Mouse (Mus musculus): ENCODE measurements around the gene Stard3. TPM values are rescaled to one million over a fixed set of nuclear protein-coding genes. Genes with fewer than 3 reads are reported as not detected.

Gene Stard3
- polyA plus RNA-seq, 1 experiment from 2014 or later = 45.7 TPM

DNA sequence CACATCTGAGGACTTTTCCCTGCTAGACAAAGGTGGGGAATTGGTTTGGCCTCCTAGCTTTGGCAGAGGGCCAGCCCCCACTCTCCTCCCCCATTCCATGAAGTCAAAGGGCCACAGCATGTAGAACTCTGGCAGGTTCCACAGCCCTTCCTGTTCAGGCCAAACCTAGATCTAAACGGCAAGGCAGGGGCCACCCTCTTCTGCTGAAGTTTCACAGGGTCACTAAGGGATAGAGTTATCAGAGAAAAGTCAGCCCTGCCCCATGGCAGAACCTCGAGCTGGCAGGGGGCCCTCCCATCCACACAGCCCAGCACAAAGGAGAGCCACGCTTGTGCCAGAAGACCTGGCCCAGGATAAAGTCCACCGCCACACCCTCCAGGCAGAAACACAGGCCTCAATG, 36.9 kb downstream of the Stard3 start:
- WGBS = 67% methylated on average over 4 of the region's 4 CpGs

DNA sequence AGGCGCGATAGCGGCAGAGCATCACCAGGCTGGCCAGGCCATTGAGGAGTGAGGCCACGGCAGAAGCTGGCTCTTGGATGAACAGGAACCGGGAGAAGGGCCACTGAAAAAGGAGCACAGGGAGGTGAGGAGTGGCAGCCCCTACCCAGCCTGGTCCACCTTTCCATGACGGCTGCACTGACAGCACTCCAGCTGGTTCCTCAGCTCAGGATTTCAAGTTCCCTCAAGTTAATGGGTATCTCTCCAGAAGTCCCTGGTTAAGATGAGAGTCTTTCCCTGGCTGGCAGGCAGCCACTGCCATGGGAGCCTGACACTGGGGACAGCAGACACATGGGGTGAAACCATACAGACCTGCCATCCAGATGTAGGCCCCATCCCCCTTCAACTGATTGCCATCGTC, 39.8 kb downstream of the Stard3 start:
- H3K27me3 ChIP-seq (replicated peaks) = no peaks in the 10 kb centered on the region; the same call in 1 of the 2 replicates
- no peak overlapping the region for H3K9ac ChIP-seq
- H3K9me3 ChIP-seq = no peaks in the 10 kb centered on the region
- ATAC-seq (ENCODE audit: low FRiP score, low read depth) = no peak
- H3K27ac ChIP-seq = no peak overlapping the region
- no peaks in the 10 kb centered on the region for H3K36me3 ChIP-seq
- no peak overlapping the region for H3K4me3 ChIP-seq
- H3K4me2 ChIP-seq (replicated peaks) = no peak overlapping the region
- H3K4me1 ChIP-seq = peaks cover 20% of the 10 kb centered on the region
- 91% methylated on average over 7 of the region's 7 CpGs for WGBS

More for the DNA sequence above, 36.9 kb downstream of the Stard3 start:
- Histone ChIP-seq H3K9me3 (no peaks in the 10 kb centered on the region), H3K36me3 (no peaks in the 10 kb centered on the region), H3K27me3 (replicated peaks) (peaks cover 21% of the 10 kb centered on the region), H3K27ac (no peak overlapping the region), H3K4me2 (replicated peaks) (no peak overlapping the region), H3K4me1 (peaks cover 17% of the 10 kb centered on the region; the same call in 1 of the 2 replicates), H3K4me3 (no peak overlapping the region), H3K9ac (no peak overlapping the region)
- ATAC-seq (ENCODE audit: low FRiP score, low read depth) = no peak

DNA sequence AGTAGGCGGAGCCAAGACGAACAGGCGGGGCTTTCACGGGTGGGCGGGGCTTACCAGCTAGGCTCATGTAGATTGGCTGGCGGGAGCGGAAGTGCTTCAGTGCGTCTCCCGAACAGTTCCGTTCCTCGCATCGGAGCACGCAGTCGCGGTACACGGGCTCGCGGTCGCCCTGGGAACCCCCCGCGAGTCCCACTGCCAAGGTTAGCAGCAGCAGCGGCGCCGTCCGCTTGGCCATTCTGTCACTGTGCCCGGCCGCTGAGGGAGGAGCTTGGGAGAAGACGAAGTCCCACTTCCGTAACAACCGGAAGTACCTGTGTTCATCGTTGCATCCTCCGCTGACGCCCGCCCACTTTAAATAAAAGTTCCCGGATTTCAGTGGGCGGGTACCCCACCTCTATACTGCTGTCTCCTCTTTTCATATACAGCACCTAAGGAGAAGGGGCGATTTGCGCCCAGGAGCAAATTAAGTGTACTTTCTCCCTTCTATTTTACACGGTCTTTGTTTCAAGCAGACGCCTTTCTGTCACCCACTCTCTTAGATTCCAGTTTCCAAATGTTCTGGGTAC, 42.1 kb downstream of the Stard3 start, which contains the start of gene Pgap3:
Gene Pgap3, minus strand, starts transcription at position 330 of the 566 bp plus-strand sequence.
- Histone ChIP-seq H3K36me3 (no peaks in the 10 kb centered on the region), H3K9ac (peak within 1 kb of the TSS; percentile 66), H3K4me1 (peaks cover 8% of the 10 kb centered on the region), H3K27ac (peak within 1 kb of the TSS; percentile 89), H3K4me2 (replicated peaks) (peak within 1 kb of the TSS; percentile 74), H3K9me3 (no peaks in the 10 kb centered on the region), H3K4me3 (peak within 1 kb of the TSS; percentile 63), H3K27me3 (replicated peaks) (peaks cover 3% of the 10 kb centered on the region)
- ATAC-seq (ENCODE audit: low FRiP score, low read depth) = peak; percentile 92
- 1% methylated on average over 40 of the region's 40 CpGs for WGBS

DNA sequence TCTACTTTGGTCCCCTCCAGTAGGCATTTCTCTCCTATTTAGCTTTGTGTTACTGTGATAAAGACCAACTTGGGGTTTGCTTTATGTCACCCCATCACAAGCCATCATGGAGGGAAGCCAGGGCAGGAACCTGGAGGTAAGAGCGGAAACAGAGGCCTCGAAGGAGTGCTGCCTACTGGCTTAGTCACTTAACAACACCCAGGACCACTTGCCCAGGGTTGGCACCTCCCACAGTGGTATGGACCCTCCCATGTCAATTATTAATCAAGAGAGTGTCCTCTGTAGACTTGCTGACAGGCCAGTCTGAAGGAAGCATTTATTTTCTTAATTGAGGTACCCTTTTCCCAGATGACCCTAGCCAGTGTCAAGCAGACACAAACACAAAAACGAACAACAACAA, 42.6 kb downstream of the Stard3 start:
- H3K4me2 ChIP-seq (replicated peaks) = peak overlapping the region; percentile 74
- 64% methylated on average over 3 of the region's 3 CpGs for WGBS
- no peaks in the 10 kb centered on the region for H3K36me3 ChIP-seq
- H3K27ac ChIP-seq = no peak overlapping the region
- H3K4me1 ChIP-seq = peaks cover 8% of the 10 kb centered on the region
- peak overlapping the region; percentile 63 for H3K4me3 ChIP-seq
- H3K9ac ChIP-seq = peak overlapping the region; percentile 66; the same call in 1 of the 2 replicates
- peaks cover 3% of the 10 kb centered on the region for H3K27me3 ChIP-seq (replicated peaks)
- no peaks in the 10 kb centered on the region for H3K9me3 ChIP-seq
- no peak for ATAC-seq (ENCODE audit: low FRiP score, low read depth)

DNA sequence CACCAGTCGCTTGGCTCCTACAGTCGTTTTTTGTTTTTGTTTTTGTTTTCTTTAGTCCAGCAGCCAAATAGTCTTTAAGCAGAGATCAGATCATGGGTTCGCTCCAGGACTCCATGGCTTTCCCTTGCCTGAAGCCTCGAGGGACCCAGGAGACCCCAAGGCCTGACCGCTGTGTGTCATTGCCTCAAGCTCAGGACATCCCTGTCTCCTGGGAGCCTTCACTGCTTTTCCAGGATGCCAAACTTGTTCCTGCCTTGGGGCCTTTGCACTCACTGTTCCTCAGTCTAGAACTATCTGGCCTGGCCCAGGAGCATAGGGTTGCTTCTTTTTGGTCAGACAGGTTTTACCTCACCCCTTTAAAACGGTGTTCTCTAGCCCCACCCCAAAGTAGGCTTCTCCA, 48.5 kb downstream of the Stard3 start:
- H3K27ac ChIP-seq = no peak overlapping the region
- H3K4me3 ChIP-seq = no peak overlapping the region
- ATAC-seq (ENCODE audit: low FRiP score, low read depth) = no peak
- WGBS = 76% methylated on average over 6 of the region's 6 CpGs
- no peak overlapping the region for H3K4me2 ChIP-seq (replicated peaks)
- H3K36me3 ChIP-seq = no peaks in the 10 kb centered on the region
- no peak overlapping the region for H3K9ac ChIP-seq
- H3K9me3 ChIP-seq = no peaks in the 10 kb centered on the region
- H3K27me3 ChIP-seq (replicated peaks) = peaks cover 12% of the 10 kb centered on the region
- peaks cover 8% of the 10 kb centered on the region; the same call in 1 of the 2 replicates for H3K4me1 ChIP-seq

DNA sequence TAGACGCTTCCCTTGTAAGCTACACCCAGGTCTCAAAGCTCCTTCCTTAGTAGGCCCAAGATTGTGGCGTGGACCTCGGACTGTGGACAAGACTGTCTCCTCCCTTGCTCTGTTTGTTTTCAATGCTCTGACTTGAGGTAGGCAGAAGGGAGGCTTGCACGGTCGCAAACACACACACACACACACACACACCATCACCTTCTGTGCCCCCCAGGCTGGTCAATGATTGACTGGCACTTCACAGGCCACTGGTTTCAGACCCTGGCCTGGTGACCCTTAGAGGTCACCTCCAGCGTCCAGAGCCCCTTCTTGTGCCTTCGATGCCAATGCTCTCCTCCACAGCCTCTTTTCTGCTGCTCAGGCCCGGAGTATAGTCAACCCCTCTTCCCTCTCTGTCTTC, 50.7 kb downstream of the Stard3 start:
- no peak overlapping the region for H3K4me3 ChIP-seq

DNA sequence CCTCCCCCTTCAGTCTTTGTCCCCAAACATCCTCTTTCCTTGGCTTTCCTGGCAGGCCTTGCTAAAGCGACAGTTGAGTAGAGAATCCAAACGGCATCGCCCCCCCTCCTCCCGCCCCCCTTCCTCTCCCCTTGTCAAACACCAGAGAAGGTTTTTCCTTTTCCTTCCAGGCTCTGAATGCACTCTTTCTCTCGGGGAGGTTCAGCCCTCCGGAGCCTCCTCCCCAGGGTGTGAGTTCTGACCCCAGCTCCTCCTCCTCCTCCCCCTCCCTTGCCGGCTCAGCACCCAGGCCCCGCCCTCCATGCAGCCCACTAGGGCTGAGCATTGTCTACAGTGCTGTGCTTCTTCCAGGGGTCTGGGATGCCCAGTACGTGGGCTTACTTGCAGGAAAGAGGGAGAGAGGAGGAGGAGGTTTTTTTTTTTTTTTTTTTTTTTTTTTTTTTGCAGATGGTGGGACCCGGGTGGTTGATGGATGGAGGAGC, 51.2 kb downstream of the Stard3 start:
- Histone ChIP-seq H3K4me3 (no peak overlapping the region), H3K4me1 (peaks cover 34% of the 10 kb centered on the region), H3K36me3 (no peaks in the 10 kb centered on the region), H3K27me3 (replicated peaks) (peaks cover 21% of the 10 kb centered on the region), H3K4me2 (replicated peaks) (peak overlapping the region; percentile 39), H3K9ac (no peak overlapping the region), H3K27ac (no peak overlapping the region), H3K9me3 (no peaks in the 10 kb centered on the region)
- ATAC-seq (ENCODE audit: low FRiP score, low read depth) = no peak
- 2% methylated on average over 10 of the region's 10 CpGs for WGBS

More for the DNA sequence above, 50.7 kb downstream of the Stard3 start:
- Histone ChIP-seq H3K4me2 (replicated peaks) (peak overlapping the region; percentile 39), H3K4me1 (peaks cover 28% of the 10 kb centered on the region), H3K36me3 (no peaks in the 10 kb centered on the region), H3K27ac (no peak overlapping the region), H3K9me3 (no peaks in the 10 kb centered on the region), H3K9ac (no peak overlapping the region), H3K27me3 (replicated peaks) (peaks cover 21% of the 10 kb centered on the region)
- no peak for ATAC-seq (ENCODE audit: low FRiP score, low read depth)
- WGBS = 46% methylated on average over 8 of the region's 8 CpGs

DNA sequence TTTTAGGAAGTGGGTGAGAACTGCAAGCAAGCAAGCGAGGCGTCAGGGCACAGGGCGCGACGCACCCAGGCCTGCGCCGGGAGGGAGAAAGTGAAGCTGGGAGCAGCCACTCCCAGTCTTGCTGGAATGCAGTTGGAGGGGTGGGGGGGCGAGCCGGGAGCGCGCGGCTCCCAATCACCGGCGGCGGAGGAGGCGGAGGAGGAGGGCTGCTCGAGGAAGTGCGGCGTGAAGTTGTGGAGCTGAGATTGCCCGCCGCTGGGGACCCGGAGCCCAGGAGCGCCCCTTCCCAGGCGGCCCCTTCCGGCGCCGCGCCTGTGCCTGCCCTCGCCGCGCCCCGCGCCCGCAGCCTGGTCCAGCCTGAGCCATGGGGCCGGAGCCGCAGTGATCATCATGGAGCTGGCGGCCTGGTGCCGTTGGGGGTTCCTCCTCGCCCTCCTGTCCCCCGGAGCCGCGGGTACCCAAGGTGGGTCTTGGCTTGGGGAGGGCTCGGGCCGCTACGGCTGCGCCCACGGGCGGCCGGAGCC, 54.2 kb downstream of the Stard3 start, which contains the start of gene Erbb2:
Gene Erbb2, plus strand, starts transcription at position 198 of the 524 bp plus-strand sequence.
- Histone ChIP-seq H3K9ac (peak within 1 kb of the TSS; percentile 84), H3K27ac (0 out of 2 replicates have a peak within 1 kb of the TSS, but pooled peaks have one; percentile 37), H3K27me3 (replicated peaks) (peaks cover 18% of the 10 kb centered on the region), H3K4me1 (peaks cover 35% of the 10 kb centered on the region), H3K4me2 (replicated peaks) (peak within 1 kb of the TSS; percentile 99), H3K36me3 (no peaks in the 10 kb centered on the region), H3K9me3 (no peaks in the 10 kb centered on the region), H3K4me3 (peak within 1 kb of the TSS; percentile 72)
- ATAC-seq (ENCODE audit: low FRiP score, low read depth) = peak; percentile 64
- WGBS = under 1% methylated on average over 41 of the region's 49 CpGs

DNA sequence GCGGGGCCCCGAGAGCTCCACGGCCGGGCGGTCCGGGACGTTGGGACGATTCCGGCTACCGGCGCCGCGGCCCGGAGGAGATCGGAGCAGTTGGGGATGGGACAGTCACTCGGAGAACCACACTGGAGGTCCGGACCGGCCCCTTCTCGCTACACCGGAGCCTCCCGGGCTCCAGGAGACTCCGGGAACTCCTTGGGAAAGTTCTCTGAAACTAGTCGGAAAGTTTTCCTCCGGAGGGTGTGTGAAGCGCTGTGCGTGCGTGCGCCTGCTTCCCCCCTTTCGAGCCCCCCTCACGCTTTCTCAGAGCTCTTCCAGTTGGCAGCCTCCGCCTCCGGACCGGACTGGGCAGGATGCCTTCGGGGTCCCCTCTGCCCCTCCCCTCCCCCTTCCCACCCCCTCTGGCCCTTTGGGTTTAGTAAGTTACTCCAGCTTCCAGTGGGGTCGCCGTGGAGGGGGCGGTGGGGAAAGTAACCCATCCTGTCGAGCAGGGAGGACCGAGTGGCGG, 54.7 kb downstream of the Stard3 start:
- Histone ChIP-seq H3K9ac (peak overlapping the region; percentile 84), H3K9me3 (no peaks in the 10 kb centered on the region), H3K4me3 (peak overlapping the region; percentile 72), H3K36me3 (no peaks in the 10 kb centered on the region), H3K4me1 (peaks cover 35% of the 10 kb centered on the region), H3K4me2 (replicated peaks) (peak overlapping the region; percentile 99), H3K27me3 (replicated peaks) (peaks cover 18% of the 10 kb centered on the region), H3K27ac (0 out of 2 replicates have a peak overlapping the region, but pooled peaks have one; percentile 37)
- peak; percentile 49 for ATAC-seq (ENCODE audit: low FRiP score, low read depth)
- under 1% methylated on average over 40 of the region's 40 CpGs for WGBS

DNA sequence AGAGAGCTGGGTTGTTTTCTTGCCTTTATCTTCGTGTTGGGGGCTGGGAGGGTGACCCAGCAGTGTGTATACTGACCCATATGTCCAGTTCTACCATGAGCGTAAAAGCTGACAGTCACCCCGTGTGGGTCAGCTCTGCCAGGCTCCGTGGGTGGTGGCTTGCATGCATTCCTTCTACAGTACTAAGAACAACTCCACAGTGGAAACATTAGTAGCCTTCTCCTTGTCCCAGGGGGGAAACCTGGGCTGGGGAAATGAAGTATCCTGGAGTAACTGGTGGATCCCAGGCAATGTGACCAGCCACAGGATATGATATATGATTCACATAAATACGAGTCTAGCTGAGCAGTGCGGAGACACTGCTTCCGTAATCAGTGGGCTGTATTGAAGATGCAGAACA, 55.6 kb downstream of the Stard3 start:
- peaks cover 35% of the 10 kb centered on the region for H3K4me1 ChIP-seq

DNA sequence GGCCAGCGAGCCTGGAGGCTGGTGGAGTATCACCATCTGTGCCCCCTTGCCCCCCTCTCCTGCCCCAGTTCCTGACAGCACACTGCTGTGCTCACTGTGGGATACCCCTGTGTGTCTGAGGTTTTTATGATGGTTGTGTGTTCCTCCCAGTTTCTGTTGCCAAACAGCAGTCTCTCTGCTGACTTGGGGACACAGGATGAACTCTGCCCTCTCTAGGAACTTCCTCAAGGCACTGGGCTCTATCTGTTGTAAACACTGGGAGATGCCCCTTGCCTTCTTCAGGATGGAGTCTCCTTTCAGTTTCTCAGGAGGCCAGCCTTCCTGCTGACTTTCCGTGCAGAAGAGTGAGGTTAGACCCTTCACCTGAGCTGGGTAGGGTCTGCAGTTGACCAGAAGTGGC, 56.0 kb downstream of the Stard3 start:
- H3K27ac ChIP-seq = no peak overlapping the region
- no peak overlapping the region for H3K4me3 ChIP-seq
- no peaks in the 10 kb centered on the region for H3K36me3 ChIP-seq
- H3K4me2 ChIP-seq (replicated peaks) = peak overlapping the region; percentile 99
- ATAC-seq (ENCODE audit: low FRiP score, low read depth) = no peak
- 10% methylated on average over 2 of the region's 2 CpGs for WGBS
- peaks cover 18% of the 10 kb centered on the region for H3K27me3 ChIP-seq (replicated peaks)
- no peaks in the 10 kb centered on the region for H3K9me3 ChIP-seq
- H3K9ac ChIP-seq = no peak overlapping the region
- H3K4me1 ChIP-seq = peaks cover 30% of the 10 kb centered on the region

More for the DNA sequence above, 55.6 kb downstream of the Stard3 start:
- Histone ChIP-seq H3K36me3 (no peaks in the 10 kb centered on the region), H3K27me3 (replicated peaks) (peaks cover 18% of the 10 kb centered on the region), H3K9ac (0 out of 2 replicates have a peak overlapping the region, but pooled peaks have one; percentile 84), H3K4me2 (replicated peaks) (peak overlapping the region; percentile 99), H3K9me3 (no peaks in the 10 kb centered on the region), H3K27ac (no peak overlapping the region), H3K4me3 (peak overlapping the region; percentile 72)
- 14% methylated on average over 7 of the region's 7 CpGs for WGBS
- ATAC-seq (ENCODE audit: low FRiP score, low read depth) = no peak

DNA sequence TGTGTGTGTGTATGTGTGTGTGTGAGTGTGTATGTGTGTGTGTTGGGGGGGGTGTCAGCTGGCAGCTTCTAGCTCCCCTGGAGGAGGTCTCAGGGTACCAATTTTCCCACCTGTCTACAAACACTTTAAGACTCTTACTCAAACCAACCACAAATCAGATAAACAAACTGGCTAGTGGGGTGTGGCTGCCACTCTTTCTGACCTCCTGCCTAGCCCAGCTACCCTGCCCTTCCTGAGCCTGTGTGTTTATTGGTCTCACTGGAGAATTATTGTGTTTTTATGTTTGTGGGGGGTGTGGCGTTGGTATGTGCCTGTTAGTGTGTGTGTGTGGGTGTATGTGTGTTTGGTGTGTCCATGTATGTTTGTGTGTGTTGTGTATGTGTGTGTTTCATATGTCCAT, 58.9 kb downstream of the Stard3 start:
- peaks cover 5% of the 10 kb centered on the region; the same call in 1 of the 2 replicates for H3K36me3 ChIP-seq
- no peaks in the 10 kb centered on the region for H3K9me3 ChIP-seq
- H3K27ac ChIP-seq = no peak overlapping the region
- peaks cover 9% of the 10 kb centered on the region; the same call in 1 of the 2 replicates for H3K27me3 ChIP-seq (replicated peaks)
- H3K9ac ChIP-seq = no peak overlapping the region
- no peak for ATAC-seq (ENCODE audit: low FRiP score, low read depth)
- WGBS = 90% methylated on average over 1 of the region's 1 CpGs
- H3K4me2 ChIP-seq (replicated peaks) = no peak overlapping the region
- no peak overlapping the region for H3K4me3 ChIP-seq
- peaks cover 23% of the 10 kb centered on the region for H3K4me1 ChIP-seq

Data from neural tube, embryonic 12.5 days (tissue).